Mouse (Mus musculus): ENCODE results near the gene Pard3b.

DNA sequence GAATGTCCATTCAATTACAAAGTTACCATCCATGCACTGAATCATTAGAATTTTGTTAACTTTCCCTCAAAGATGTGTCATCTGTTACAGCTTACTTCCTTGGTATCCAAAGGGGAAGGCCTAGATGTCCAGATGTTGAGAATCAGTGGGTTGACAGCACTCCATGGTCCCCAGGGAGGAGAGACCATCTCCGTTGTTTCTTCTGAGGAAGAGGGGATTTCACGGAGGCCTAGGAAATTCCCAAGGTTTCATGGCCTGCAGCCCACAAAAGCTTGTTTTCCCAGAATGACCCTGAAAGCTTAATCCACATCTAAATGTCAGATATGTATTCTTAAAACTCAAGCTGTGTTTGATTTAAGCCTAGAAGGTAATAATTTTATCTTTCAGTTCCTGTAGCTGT, 884.1 kb downstream of the Pard3b start:
- no peak for TF ChIP-seq POLR2A (IDR thresholded peaks at IDR 0.05; ENCODE audit: borderline replicate concordance, low read depth, low read length)
- TF ChIP-seq CTCF (IDR thresholded peaks at IDR 0.05; ENCODE audit: low read depth, low read length): no peak

Measured in bone marrow macrophage, adult 2 months (primary cell).